Mouse (Mus musculus) heart, adult 2 months (tissue): Measurements from ENCODE around the gene Mup20. TPM values are rescaled to one million over a fixed set of nuclear protein-coding genes. Genes with fewer than 3 reads are reported as not detected.
"Not testable (repeated sequence)": the region's sequence is repeated elsewhere in the genome, so short reads cannot be mapped to it uniquely, and the experiment has no call there.

Source experiments
- DNase-seq, 2 experiments: peaks; one replicate each; pipeline ENCODE4 v3.0.0; 2021
- H3K27ac ChIP-seq: fragments of 200-600 bp; 2 replicates; pipeline ENCODE4 v1.8.1; 2022
- H3K27me3 ChIP-seq: fragments of 200-500 bp; 2 replicates; pipeline ENCODE4 v1.6.1; 2012; ENCODE audit warnings: mild to moderate bottlenecking, low read length, inconsistent platforms, mixed read lengths; ENCODE audit not compliant: control insufficient read depth, insufficient read depth
- H3K36me3 ChIP-seq: fragments of 200-500 bp; 2 replicates; pipeline ENCODE4 v1.6.1; 2012; ENCODE audit warnings: low read length, inconsistent platforms; ENCODE audit not compliant: control insufficient read depth, insufficient read depth
- H3K4me1 ChIP-seq: fragments of 200-500 bp; 2 replicates; pipeline ENCODE4 v1.6.1; 2011; ENCODE audit warnings: low read length; ENCODE audit not compliant: control insufficient read depth, insufficient read depth
- H3K4me3 ChIP-seq: fragments of 200-600 bp; 2 replicates; pipeline ENCODE4 v1.8.1; 2022
- H3K79me2 ChIP-seq: fragments of 200-500 bp; replicated peaks from 2 replicates; pipeline ENCODE4 v1.6.1; 2012; ENCODE audit warnings: mild to moderate bottlenecking, inconsistent platforms, low read length, moderate library complexity, mixed read lengths; ENCODE audit not compliant: control insufficient read depth, insufficient read depth
- H3K9ac ChIP-seq: fragments of 200-500 bp; 2 replicates; pipeline ENCODE4 v1.6.1; 2012; ENCODE audit warnings: low read depth, mild to moderate bottlenecking, control low read depth, inconsistent platforms, low read length, mixed read lengths
- CTCF ChIP-seq: fragments of 200-600 bp; IDR thresholded peaks from 2 replicates; pipeline ENCODE4 v1.8.1; 2022; ENCODE audit warnings: antibody characterized with exemption, mild to moderate bottlenecking, moderate library complexity
- EP300 ChIP-seq: fragments of 200-500 bp; IDR thresholded peaks from 2 replicates; pipeline ENCODE4 v1.6.1; 2011; ENCODE audit warnings: low read depth, low read length, control low read depth; ENCODE audit not compliant: insufficient read depth
- POLR2A ChIP-seq: fragments of 200-500 bp; IDR thresholded peaks from 2 replicates; pipeline ENCODE4 v1.6.1; 2011; ENCODE audit warnings: mild to moderate bottlenecking, low read depth, low read length, control low read depth; ENCODE audit not compliant: insufficient read depth
- WGBS: fragments of 180-500 bp; shearing (Covaris S2); methylation state at CpG from one replicate; pipeline ENCODE4 v1.1.7; 2018; 5-methylcytosine and 5-hydroxymethylcytosine counted together
- intact Hi-C: fragments of 180-260 bp; cut with DNase I; formaldehyde crosslinking; loops from one replicate; pipeline ENCODE4 v1.15.1; 2025
- polyA plus RNA-seq: library from polyadenylated mRNA; depleted of rRNA; stranded (reverse); fragments of >200 nt; gene quantifications from 2 replicates; pipeline ENCODE4 v1.2.3, GENCODE M21; 2012; rRNA removed
- total RNA-seq, 2 experiments: library from RNA; stranded (reverse); gene quantifications; 2 replicates each; pipeline ENCODE4 v1.2.3; 2021

The Mup20 gene
- total and polyA plus RNA-seq, 3 experiments = not detected

GRCm38 (mm10) chr4:62026281-62026680, 27.7 kb downstream of the Mup20 start:
- Histone ChIP-seq H3K27me3 (no peaks in the 10 kb centered on the region), H3K27ac (no peak overlapping the region), H3K36me3 (no peaks in the 10 kb centered on the region), H3K79me2 (no peaks in the 10 kb centered on the region), H3K4me3 (no peak overlapping the region), H3K4me1 (no peaks in the 10 kb centered on the region), H3K9ac (no peak overlapping the region)
- WGBS = 54% methylated on average over 1 of the region's 1 CpGs
- intact Hi-C loops = no loop called here
- no peak for DNase-seq
- no peak for TF ChIP-seq EP300
- TF ChIP-seq POLR2A = no peak
- no peak for TF ChIP-seq CTCF

- intact Hi-C loops = no loop called here
- Histone ChIP-seq H3K4me3 (no peak overlapping the region), H3K36me3 (no peaks in the 10 kb centered on the region), H3K27me3 (no peaks in the 10 kb centered on the region), H3K79me2 (no peaks in the 10 kb centered on the region), H3K9ac (no peak overlapping the region), H3K4me1 (no peaks in the 10 kb centered on the region), H3K27ac (no peak overlapping the region)
- no peak for TF ChIP-seq EP300
- TF ChIP-seq POLR2A = no peak
- TF ChIP-seq CTCF = no peak
- no peak for DNase-seq
- 58% methylated on average over 2 of the region's 2 CpGs for WGBS
These were observed 29.6 kb downstream of the Mup20 start for GRCm38 (mm10) chr4:62024256-62024959.

GRCm38 (mm10) chr4:62023646-62024045, 30.3 kb downstream of the Mup20 start:
- no peak for DNase-seq
- TF ChIP-seq CTCF = no peak
- TF ChIP-seq POLR2A = no peak
- TF ChIP-seq EP300 = no peak
- H3K27ac ChIP-seq = no peak overlapping the region
- intact Hi-C loops = no loop called here
- WGBS = 86% methylated on average over 4 of the region's 4 CpGs
- H3K9ac ChIP-seq = no peak overlapping the region
- H3K27me3 ChIP-seq = no peaks in the 10 kb centered on the region
- H3K4me1 ChIP-seq = no peaks in the 10 kb centered on the region
- no peak overlapping the region for H3K4me3 ChIP-seq
- H3K36me3 ChIP-seq = no peaks in the 10 kb centered on the region
- H3K79me2 ChIP-seq = no peaks in the 10 kb centered on the region

- TF ChIP-seq POLR2A (no peak), EP300 (no peak), CTCF (no peak)
- Histone ChIP-seq H3K4me1 (no peaks in the 10 kb centered on the region), H3K9ac (no peak overlapping the region), H3K27ac (no peak overlapping the region), H3K27me3 (no peaks in the 10 kb centered on the region), H3K36me3 (no peaks in the 10 kb centered on the region), H3K4me3 (no peak overlapping the region), H3K79me2 (no peaks in the 10 kb centered on the region)
- intact Hi-C loops = no loop called here
- 60% methylated on average over 2 of the region's 2 CpGs for WGBS
- DNase-seq = no peak
These were observed 30.8 kb downstream of the Mup20 start for GRCm38 (mm10) chr4:62023120-62023519.

GRCm38 (mm10) chr4:62020511-62020910, 33.4 kb downstream of the Mup20 start:
- intact Hi-C loops = not testable (repeated sequence)

More at GRCm38 (mm10) chr4:62020511-62020910, 33.4 kb downstream of the Mup20 start:
- H3K27ac ChIP-seq, H3K79me2 ChIP-seq, H3K4me1 ChIP-seq, H3K27me3 ChIP-seq, H3K9ac ChIP-seq, DNase-seq, H3K4me3 ChIP-seq, H3K36me3 ChIP-seq: not testable (repeated sequence)

Other genes with a start within 250 kb of the Mup20 start
- gene Mup5, start 218.9 kb downstream of the Mup20 start, total RNA-seq = not detected
- gene Mup5, start 218.9 kb downstream of the Mup20 start, polyA plus RNA-seq = not detected in 2 replicates
- gene Mup3, start 33.2 kb upstream of the Mup20 start, total RNA-seq = not detected
- gene Mup3, start 33.2 kb upstream of the Mup20 start, polyA plus RNA-seq = 0.50 TPM in 1 of 2 replicates, not detected in the other
- not detected for gene Mup21, start 96.7 kb upstream of the Mup20 start, total RNA-seq
- gene Mup21, start 96.7 kb upstream of the Mup20 start, polyA plus RNA-seq = not detected in 2 replicates
- 1 to 10 TPM; 1.5 to 2.0 TPM for gene Zfp37, start 176.9 kb upstream of the Mup20 start, total RNA-seq
- 0.25 and 0.88 TPM in 2 replicates for gene Zfp37, start 176.9 kb upstream of the Mup20 start, polyA plus RNA-seq
- gene Slc31a2, start 208.4 kb upstream of the Mup20 start, total RNA-seq = 10 to 100 TPM; 19.9 to 22.9 TPM
- gene Slc31a2, start 208.4 kb upstream of the Mup20 start, polyA plus RNA-seq = 19.1 and 27.8 TPM in 2 replicates